Mouse (Mus musculus) gastrocnemius, adult 8-10 months (tissue): ENCODE results near the gene Cntnap1. TPM values are rescaled to one million over a fixed set of nuclear protein-coding genes. Genes with fewer than 3 reads are reported as not detected.

Experiments
- DNase-seq, 2 experiments: peaks; one replicate each; pipeline ENCODE4 v3.0.0; 2022; ENCODE audit warnings: low spot score in 2 of 2
- total RNA-seq, 4 experiments: library from RNA; stranded (reverse); gene quantifications; 2 replicates each; pipeline ENCODE4 v1.2.4; 2022

Gene Cntnap1
- total RNA-seq, 4 experiments from 2014 or later, result 0.67 to 1.3 (median 0.81) TPM

GRCm38 (mm10) chr11:101169301-101170107, 819 bp upstream of the Cntnap1 start:
- peak in 1 of 2 experiments; percentile 55 for DNase-seq

- peak; percentile 88 to 95 for DNase-seq
Measured at GRCm38 (mm10) chr11:101170811-101171610, 688 bp downstream of the Cntnap1 start, which contains the start of gene Plekhh3. Gene Plekhh3 (minus strand): TSS chr11:101171351.

- DNase-seq, result peak in 1 of 2 experiments; percentile 63
Measured at GRCm38 (mm10) chr11:101171721-101172433, 1.6 kb downstream of the Cntnap1 start.

- DNase-seq, result no peak
Measured at GRCm38 (mm10) chr11:101172434-101172815, 2.1 kb downstream of the Cntnap1 start.

- DNase-seq, result peak in 1 of 2 experiments; percentile 48
Measured at GRCm38 (mm10) chr11:101173112-101173511, 2.8 kb downstream of the Cntnap1 start.

GRCm38 (mm10) chr11:101173631-101174388, 3.5 kb downstream of the Cntnap1 start:
- peak; percentile 70 to 80 for DNase-seq

- no peak for DNase-seq
Measured at GRCm38 (mm10) chr11:101174389-101174745, 4.0 kb downstream of the Cntnap1 start.

GRCm38 (mm10) chr11:101174851-101175628, 4.7 kb downstream of the Cntnap1 start, which contains the start of gene Ccr10:
Gene Ccr10 (minus strand): TSS chr11:101175443.
- no peak for DNase-seq

GRCm38 (mm10) chr11:101175636-101176116, 5.4 kb downstream of the Cntnap1 start:
- DNase-seq, result no peak

GRCm38 (mm10) chr11:101176117-101176691, 5.9 kb downstream of the Cntnap1 start:
- no peak for DNase-seq

- DNase-seq, result no peak
Measured at GRCm38 (mm10) chr11:101176933-101177773, 6.8 kb downstream of the Cntnap1 start.

GRCm38 (mm10) chr11:101178061-101179058, 8.0 kb downstream of the Cntnap1 start:
- DNase-seq, result no peak

- DNase-seq, result no peak
Measured at GRCm38 (mm10) chr11:101179306-101179705, 9.0 kb downstream of the Cntnap1 start.

GRCm38 (mm10) chr11:101180261-101180660, 9.9 kb downstream of the Cntnap1 start:
- DNase-seq, result no peak

GRCm38 (mm10) chr11:101180846-101181740, 10.8 kb downstream of the Cntnap1 start:
- DNase-seq, result no peak

- no peak for DNase-seq
Measured at GRCm38 (mm10) chr11:101181961-101182360, 11.6 kb downstream of the Cntnap1 start.
